Mouse (Mus musculus) liver, embryonic 16.5 days (tissue): ENCODE data around the gene Prune1. TPM values are rescaled to one million over a fixed set of nuclear protein-coding genes. Genes with fewer than 3 reads are reported as not detected.
A peak's percentile ranks its signal among the peaks of the same experiment; 100 is the strongest.

Experiments
- ATAC-seq: fragments of 200-750 bp; cut with Nextera tagmentation; 2 replicates; pipeline ENCODE4 v1.8.0; 2017; ENCODE audit warnings: low read depth, mild to moderate bottlenecking, moderate number of reproducible peaks, moderate library complexity
- H3K27ac ChIP-seq: fragments of 300-500 bp; sonication (generic); 2 replicates; pipeline ENCODE4 v1.5.1; 2014; ENCODE audit warnings: mild to moderate bottlenecking, low read length
- H3K27me3 ChIP-seq: fragments of 300-500 bp; sonication (generic); 2 replicates; pipeline ENCODE4 v1.6.1; 2014; ENCODE audit warnings: low read depth, low read length, mixed read lengths; ENCODE audit not compliant: control insufficient read depth, insufficient read depth
- H3K36me3 ChIP-seq: fragments of 300-500 bp; sonication (generic); 2 replicates; pipeline ENCODE4 v1.6.1; 2014; ENCODE audit warnings: mild to moderate bottlenecking; ENCODE audit not compliant: control insufficient read depth, insufficient read depth
- H3K4me1 ChIP-seq: fragments of 300-500 bp; sonication (generic); 2 replicates; pipeline ENCODE4 v1.6.1; 2014; ENCODE audit warnings: low read depth, low read length, mixed read lengths; ENCODE audit not compliant: control insufficient read depth
- H3K4me2 ChIP-seq: fragments of 300-500 bp; sonication (generic); 2 replicates; pipeline ENCODE4 v1.6.1; 2014; ENCODE audit warnings: low read depth, low read length, mixed read lengths
- H3K4me3 ChIP-seq: fragments of 300-500 bp; sonication (generic); 2 replicates; pipeline ENCODE4 v1.5.1; 2014; ENCODE audit warnings: low read depth, mild to moderate bottlenecking, low read length
- H3K9ac ChIP-seq: fragments of 300-500 bp; sonication (generic); 2 replicates; pipeline ENCODE4 v1.6.1; 2014; ENCODE audit warnings: low read depth, low read length
- H3K9me3 ChIP-seq: fragments of 300-500 bp; sonication (generic); replicated peaks from 2 replicates; pipeline ENCODE4 v1.6.1; 2016; ENCODE audit warnings: low read length; ENCODE audit not compliant: control insufficient read depth
- WGBS: fragments of 180-500 bp; shearing (Covaris S2); extraction: QIAGEN DNeasy Blood & Tissue Kit; methylation state at CpG from one replicate; pipeline ENCODE4 v1.1.7; 2014; ENCODE audit not compliant: insufficient replicate concordance; 5-methylcytosine and 5-hydroxymethylcytosine counted together
- polyA plus RNA-seq: library from polyadenylated mRNA; unstranded; fragments of >200 nt; fragmentation: Nextera tagmentation; extraction: Ambion mirVana; gene quantifications from 2 replicates; pipeline ENCODE4 v1.2.1, GENCODE M21; 2015

Prune1 gene
- polyA plus RNA-seq, 1 experiment from 2014 or later = 8.8 TPM

GRCm38 (mm10) chr3:95293537-95293936 is 11.7 kb upstream of the Prune1 start:
- Histone ChIP-seq H3K27ac (peak overlapping the region; percentile 28; the same call in 1 of the 2 replicates), H3K4me3 (no peak overlapping the region), H3K4me1 (peaks cover 19% of the 10 kb centered on the region), H3K9ac (no peak overlapping the region), H3K36me3 (peaks cover under 1% of the 10 kb centered on the region), H3K9me3 (no peaks in the 10 kb centered on the region), H3K27me3 (no peaks in the 10 kb centered on the region), H3K4me2 (no peak overlapping the region)
- 15% methylated on average over 11 of the region's 11 CpGs for WGBS
- peak; percentile 35 for ATAC-seq

GRCm38 (mm10) chr3:95292899-95293298 is 11.0 kb upstream of the Prune1 start:
- H3K9ac ChIP-seq = no peak overlapping the region
- no peaks in the 10 kb centered on the region for H3K27me3 ChIP-seq
- H3K4me1 ChIP-seq = peaks cover 19% of the 10 kb centered on the region
- peaks cover 7% of the 10 kb centered on the region for H3K36me3 ChIP-seq
- no peak overlapping the region for H3K4me2 ChIP-seq
- no peaks in the 10 kb centered on the region for H3K9me3 ChIP-seq
- 57% methylated on average over 2 of the region's 2 CpGs for WGBS
- no peak overlapping the region for H3K27ac ChIP-seq
- H3K4me3 ChIP-seq = no peak overlapping the region
- no peak for ATAC-seq

GRCm38 (mm10) chr3:95291041-95291440 is 9.2 kb upstream of the Prune1 start:
- WGBS = 53% methylated on average over 4 of the region's 4 CpGs
- H3K27me3 ChIP-seq = no peaks in the 10 kb centered on the region
- no peak overlapping the region for H3K9ac ChIP-seq
- no peak overlapping the region for H3K4me3 ChIP-seq
- H3K4me1 ChIP-seq = peaks cover 21% of the 10 kb centered on the region
- H3K4me2 ChIP-seq = no peak overlapping the region
- H3K27ac ChIP-seq = no peak overlapping the region
- H3K9me3 ChIP-seq = no peaks in the 10 kb centered on the region
- ATAC-seq = no peak
- peaks cover 10% of the 10 kb centered on the region for H3K36me3 ChIP-seq

- Histone ChIP-seq H3K36me3 (peaks cover 10% of the 10 kb centered on the region), H3K4me1 (peaks cover 21% of the 10 kb centered on the region), H3K4me3 (no peak overlapping the region), H3K27me3 (no peaks in the 10 kb centered on the region), H3K9ac (no peak overlapping the region), H3K9me3 (no peaks in the 10 kb centered on the region), H3K4me2 (no peak overlapping the region), H3K27ac (no peak overlapping the region)
- 81% methylated on average over 6 of the region's 6 CpGs for WGBS
- ATAC-seq = no peak
Observed at GRCm38 (mm10) chr3:95290156-95290555, 8.3 kb upstream of the Prune1 start.

- 78% methylated on average over 4 of the region's 4 CpGs for WGBS
- H3K27ac ChIP-seq = no peak overlapping the region
Observed at GRCm38 (mm10) chr3:95289419-95289818, 7.5 kb upstream of the Prune1 start.

GRCm38 (mm10) chr3:95287541-95287940 is 5.7 kb upstream of the Prune1 start:
- ATAC-seq = no peak
- Histone ChIP-seq H3K36me3 (peaks cover 10% of the 10 kb centered on the region), H3K27ac (no peak overlapping the region), H3K4me1 (peaks cover 25% of the 10 kb centered on the region), H3K4me3 (no peak overlapping the region), H3K27me3 (no peaks in the 10 kb centered on the region), H3K4me2 (no peak overlapping the region), H3K9ac (no peak overlapping the region), H3K9me3 (no peaks in the 10 kb centered on the region)
- WGBS = 72% methylated on average over 3 of the region's 3 CpGs

More at GRCm38 (mm10) chr3:95289419-95289818, 7.5 kb upstream of the Prune1 start:
- no peaks in the 10 kb centered on the region for H3K27me3 ChIP-seq
- ATAC-seq = no peak
- H3K36me3 ChIP-seq = peaks cover 10% of the 10 kb centered on the region
- no peak overlapping the region for H3K4me3 ChIP-seq
- peaks cover 27% of the 10 kb centered on the region for H3K4me1 ChIP-seq
- H3K9me3 ChIP-seq = no peaks in the 10 kb centered on the region
- no peak overlapping the region for H3K9ac ChIP-seq
- no peak overlapping the region for H3K4me2 ChIP-seq

GRCm38 (mm10) chr3:95286510-95286909 is 4.6 kb upstream of the Prune1 start:
- H3K4me3 ChIP-seq = no peak overlapping the region
- no peak overlapping the region for H3K9ac ChIP-seq
- peaks cover 10% of the 10 kb centered on the region for H3K36me3 ChIP-seq
- no peak overlapping the region for H3K4me2 ChIP-seq
- no peaks in the 10 kb centered on the region for H3K9me3 ChIP-seq
- H3K27ac ChIP-seq = no peak overlapping the region
- no peak for ATAC-seq
- 44% methylated on average over 7 of the region's 7 CpGs for WGBS
- peaks cover 25% of the 10 kb centered on the region for H3K4me1 ChIP-seq
- no peaks in the 10 kb centered on the region for H3K27me3 ChIP-seq

GRCm38 (mm10) chr3:95286011-95286410 is 4.1 kb upstream of the Prune1 start:
- H3K9me3 ChIP-seq = no peaks in the 10 kb centered on the region
- no peak overlapping the region for H3K4me3 ChIP-seq
- no peak for ATAC-seq
- peaks cover 10% of the 10 kb centered on the region for H3K36me3 ChIP-seq
- H3K27ac ChIP-seq = no peak overlapping the region; the same call in 1 of the 2 replicates
- no peak overlapping the region for H3K9ac ChIP-seq
- no peak overlapping the region for H3K4me2 ChIP-seq
- WGBS = 63% methylated on average over 5 of the region's 5 CpGs
- peaks cover 27% of the 10 kb centered on the region for H3K4me1 ChIP-seq
- no peaks in the 10 kb centered on the region for H3K27me3 ChIP-seq

GRCm38 (mm10) chr3:95285390-95285789 is 3.5 kb upstream of the Prune1 start:
- Histone ChIP-seq H3K27ac (peak overlapping the region; percentile 16; the same call in 1 of the 2 replicates), H3K9me3 (no peaks in the 10 kb centered on the region), H3K4me1 (peaks cover 33% of the 10 kb centered on the region), H3K9ac (no peak overlapping the region), H3K4me2 (no peak overlapping the region), H3K36me3 (peaks cover 10% of the 10 kb centered on the region), H3K27me3 (no peaks in the 10 kb centered on the region), H3K4me3 (no peak overlapping the region)
- 87% methylated on average over 5 of the region's 5 CpGs for WGBS
- ATAC-seq = no peak
